In genomic region chrX:74426256-74426655, GRCm38 (mm10) we compare ENCODE assay signal across 19 mouse cellular contexts. TPM values are rescaled to one million over a fixed set of nuclear protein-coding genes. Genes with fewer than 3 reads are reported as not detected.
DNase-seq lines count a peak whose midpoint lies in the region; ATAC-seq and TF ChIP-seq lines count a peak whose summit lies in the region.
"Had no signal": no experiment of that assay in that cellular context is flagged by ENCODE, and none has a peak within 500 bp of the region (broad histone marks: within the 10 kb centered on the region; RNA-seq: fewer than 3 reads in every experiment).

No protein-coding gene starts in this region.

- peaks cover 8% of the 10 kb centered on the region; the same call in 1 of the 2 replicates for H3K36me3 ChIP-seq in liver, adult 2 months (ENCODE audit: control insufficient read depth, insufficient read depth, low read length)
- 0 out of 2 replicates have a peak, but pooled peaks cover 3% of the 10 kb centered on the region for H3K36me3 ChIP-seq in liver, embryonic 15.5 days (replicated peaks)
- H3K36me3 ChIP-seq in stomach, embryonic 16.5 days (ENCODE audit: control insufficient read depth, insufficient read depth, low read length), result no peaks in the 10 kb centered on the region
- H3K36me3 ChIP-seq in midbrain, embryonic 15.5 days (replicated peaks), result no peaks in the 10 kb centered on the region
- no peaks in the 10 kb centered on the region; the same call in 1 of the 2 replicates for H3K36me3 ChIP-seq in forebrain, embryonic 12.5 days (replicated peaks)
- H3K36me3 ChIP-seq: embryonic facial prominence, embryonic 12.5 days; neural tube, embryonic 13.5 days had no signal

- H3K4me3 ChIP-seq in liver, adult 2 months (ENCODE audit: insufficient read depth, low read depth, low read length), result peak overlapping the region; percentile 72
- H3K4me3 ChIP-seq in liver, embryonic 15.5 days (replicated peaks), result peak overlapping the region; percentile 68
- H3K4me3 ChIP-seq in stomach, embryonic 16.5 days (replicated peaks; ENCODE audit: low read length), result no peak overlapping the region
- no peak overlapping the region for H3K4me3 ChIP-seq in midbrain, embryonic 15.5 days
- no peak overlapping the region for H3K4me3 ChIP-seq in forebrain, embryonic 12.5 days (replicated peaks)
- H3K4me3 ChIP-seq: embryonic facial prominence, embryonic 12.5 days; forebrain, embryonic 13.5 days; heart, adult 2 months; neural tube, embryonic 13.5 days had no signal

- DNase-seq in liver, adult 2 months (ENCODE audit: extremely low read depth, low read depth, low spot score), result peak; percentile 56
- no peak for DNase-seq in liver
- peak; percentile 3 for DNase-seq in NIH3T3 (ENCODE audit: low read depth)
- DNase-seq: cerebellum, adult 11-12 months; heart, adult 2 months; kidney, adult 18-20 months; kidney, postnatal 14 days; lung, adult 18-20 months; thymus, adult 18-20 months had no signal

- peak overlapping the region; percentile 96 for H3K27ac ChIP-seq in liver, adult 2 months (replicated peaks; ENCODE audit: insufficient read depth, low read depth, low read length)
- peak overlapping the region; percentile 88 for H3K27ac ChIP-seq in liver, embryonic 15.5 days (replicated peaks)
- H3K27ac ChIP-seq in stomach, embryonic 16.5 days (ENCODE audit: low read length), result peak overlapping the region; percentile 83; the same call in 1 of the 2 replicates
- H3K27ac ChIP-seq in midbrain, embryonic 15.5 days, result no peak overlapping the region
- no peak overlapping the region for H3K27ac ChIP-seq in forebrain, embryonic 12.5 days
- H3K27ac ChIP-seq: embryonic facial prominence, embryonic 12.5 days; forebrain, embryonic 13.5 days; hindbrain, postnatal 0 days; neural tube, embryonic 13.5 days had no signal

- peak overlapping the region; percentile 75 for H3K9ac ChIP-seq in liver, adult 2 months (ENCODE audit: low read depth, low read length)
- peak overlapping the region; percentile 47 for H3K9ac ChIP-seq in liver, embryonic 15.5 days
- H3K9ac ChIP-seq in stomach, embryonic 16.5 days (ENCODE audit: low read length), result no peak overlapping the region
- H3K9ac ChIP-seq in midbrain, embryonic 15.5 days, result no peak overlapping the region
- H3K9ac ChIP-seq in forebrain, embryonic 12.5 days, result no peak overlapping the region
- H3K9ac ChIP-seq: embryonic facial prominence, embryonic 12.5 days; forebrain, embryonic 13.5 days; neural tube, embryonic 13.5 days had no signal

- H3K4me2 ChIP-seq in liver, embryonic 15.5 days, result peak overlapping the region; percentile 76
- H3K4me2 ChIP-seq in stomach, embryonic 16.5 days (ENCODE audit: low read depth, low read length), result no peak overlapping the region
- H3K4me2 ChIP-seq in midbrain, embryonic 15.5 days, result no peak overlapping the region
- H3K4me2 ChIP-seq in forebrain, embryonic 12.5 days, result no peak overlapping the region
- H3K4me2 ChIP-seq: embryonic facial prominence, embryonic 12.5 days; forebrain, embryonic 13.5 days; neural tube, embryonic 13.5 days had no signal

- TF ChIP-seq POLR2A in liver, adult 2 months (IDR thresholded peaks at IDR 0.05; ENCODE audit: extremely low read depth, insufficient read depth, low read length), result no peak

- no peaks in the 10 kb centered on the region for H3K27me3 ChIP-seq in liver, adult 2 months (ENCODE audit: control insufficient read depth, insufficient read depth, low read length)
- no peaks in the 10 kb centered on the region for H3K27me3 ChIP-seq in liver, embryonic 15.5 days
- no peaks in the 10 kb centered on the region for H3K27me3 ChIP-seq in stomach, embryonic 16.5 days (ENCODE audit: control insufficient read depth, insufficient read depth, low read length)
- H3K27me3 ChIP-seq in midbrain, embryonic 15.5 days (replicated peaks), result no peaks in the 10 kb centered on the region
- no peaks in the 10 kb centered on the region for H3K27me3 ChIP-seq in forebrain, embryonic 12.5 days
- H3K27me3 ChIP-seq: embryonic facial prominence, embryonic 12.5 days; forebrain, embryonic 13.5 days; neural tube, embryonic 13.5 days had no signal

- no peaks in the 10 kb centered on the region for H3K9me3 ChIP-seq in liver, embryonic 15.5 days (replicated peaks)
- H3K9me3 ChIP-seq in stomach, embryonic 16.5 days (replicated peaks; ENCODE audit: control insufficient read depth, low read length), result no peaks in the 10 kb centered on the region
- no peaks in the 10 kb centered on the region for H3K9me3 ChIP-seq in midbrain, embryonic 15.5 days
- no peaks in the 10 kb centered on the region for H3K9me3 ChIP-seq in forebrain, embryonic 12.5 days
- H3K9me3 ChIP-seq: embryonic facial prominence, embryonic 12.5 days; forebrain, embryonic 13.5 days; neural tube, embryonic 13.5 days had no signal

- H3K79me2 ChIP-seq in liver, adult 2 months (ENCODE audit: control insufficient read depth, insufficient read depth, low read length), result peaks cover 10% of the 10 kb centered on the region; the same call in 1 of the 2 replicates

- H3K4me1 ChIP-seq in liver, adult 2 months (ENCODE audit: control insufficient read depth, insufficient read depth, low read length), result peaks cover 14% of the 10 kb centered on the region
- peaks cover 56% of the 10 kb centered on the region for H3K4me1 ChIP-seq in liver, embryonic 15.5 days (replicated peaks)
- H3K4me1 ChIP-seq in stomach, embryonic 16.5 days (ENCODE audit: control insufficient read depth, insufficient read depth, low read length), result 0 out of 2 replicates have a peak, but pooled peaks cover 4% of the 10 kb centered on the region
- peaks cover 12% of the 10 kb centered on the region for H3K4me1 ChIP-seq in midbrain, embryonic 15.5 days
- H3K4me1 ChIP-seq in forebrain, embryonic 12.5 days, result peaks cover 4% of the 10 kb centered on the region; the same call in 1 of the 2 replicates
- H3K4me1 ChIP-seq: embryonic facial prominence, embryonic 12.5 days had no signal

- WGBS in liver, adult 2 months, result 6% methylated on average over 1 of the region's 1 CpGs
- WGBS in liver, embryonic 15.5 days (ENCODE audit: insufficient replicate concordance), result 20% methylated on average over 1 of the region's 1 CpGs
- 70% methylated on average over 1 of the region's 1 CpGs for WGBS in stomach, embryonic 16.5 days
- 83% methylated on average over 1 of the region's 1 CpGs for WGBS in midbrain, embryonic 15.5 days
- 70% methylated on average over 1 of the region's 1 CpGs for WGBS in forebrain, embryonic 12.5 days

- ATAC-seq in liver, embryonic 15.5 days (ENCODE audit: insufficient read depth), result no peak
- no peak for ATAC-seq in stomach, embryonic 16.5 days (ENCODE audit: insufficient read depth, low FRiP score)
- ATAC-seq in midbrain, embryonic 15.5 days (replicated peaks), result no peak
- no peak for ATAC-seq in forebrain, embryonic 12.5 days (ENCODE audit: low FRiP score)
- ATAC-seq: activated CD4-positive, CD25-positive, alpha-beta regulatory T cell, adult 4 months; forebrain, embryonic 13.5 days; hindbrain, postnatal 0 days; midbrain, embryonic 16.5 days had no signal

- TF ChIP-seq CTCF in liver, adult 2 months (IDR thresholded peaks at IDR 0.05; ENCODE audit: low read depth, low read length), result no peak

RNA-seq across cellular contexts. Expression of gene G6pdx, which starts 2.7 kb away (rescaled TPM):
- 3.2 and 4.0 TPM in 2 replicates for total RNA-seq in liver, adult 2 months (2014; rRNA removed)
- polyA plus RNA-seq in liver, adult 2 months (2012; rRNA removed), result 2.0 and 3.8 TPM in 2 replicates
- 46.1 and 48.9 TPM in 2 replicates for polyA plus RNA-seq in liver, embryonic 15.5 days (2015; fragmentation: Nextera tagmentation; extraction: Ambion mirVana)
- polyA plus RNA-seq in stomach, embryonic 16.5 days (2015; fragmentation: Nextera tagmentation; extraction: Ambion mirVana), result 84.5 and 109 TPM in 2 replicates
- polyA plus RNA-seq in midbrain, embryonic 15.5 days (2015; fragmentation: Nextera tagmentation; extraction: Ambion mirVana), result 56.6 and 57.4 TPM in 2 replicates
- 51.0 and 51.6 TPM in 2 replicates for polyA plus RNA-seq in forebrain, embryonic 12.5 days (2016; fragmentation: Nextera tagmentation; extraction: Ambion mirVana)

RNA-seq across cellular contexts. Expression of gene Ikbkg, which starts 33.2 kb away (rescaled TPM):
- 50.5 and 68.5 TPM in 2 replicates for total RNA-seq in liver, adult 2 months (2014; rRNA removed)
- polyA plus RNA-seq in liver, adult 2 months (2012; rRNA removed), result 24.3 and 32.8 TPM in 2 replicates
- polyA plus RNA-seq in liver, embryonic 15.5 days (2015; fragmentation: Nextera tagmentation; extraction: Ambion mirVana), result 21.5 and 26.2 TPM in 2 replicates
- 22.8 and 24.4 TPM in 2 replicates for polyA plus RNA-seq in stomach, embryonic 16.5 days (2015; fragmentation: Nextera tagmentation; extraction: Ambion mirVana)
- polyA plus RNA-seq in midbrain, embryonic 15.5 days (2015; fragmentation: Nextera tagmentation; extraction: Ambion mirVana), result 15.2 and 16.0 TPM in 2 replicates
- 23.7 and 26.1 TPM in 2 replicates for polyA plus RNA-seq in forebrain, embryonic 12.5 days (2016; fragmentation: Nextera tagmentation; extraction: Ambion mirVana)

RNA-seq across cellular contexts. Expression of gene Fam3a, which starts 33.2 kb away (rescaled TPM):
- 5.8 and 8.1 TPM in 2 replicates for total RNA-seq in liver, adult 2 months (2014; rRNA removed)
- 22.7 and 24.1 TPM in 2 replicates for polyA plus RNA-seq in liver, adult 2 months (2012; rRNA removed)
- 11.0 and 12.0 TPM in 2 replicates for polyA plus RNA-seq in liver, embryonic 15.5 days (2015; fragmentation: Nextera tagmentation; extraction: Ambion mirVana)
- polyA plus RNA-seq in stomach, embryonic 16.5 days (2015; fragmentation: Nextera tagmentation; extraction: Ambion mirVana), result 36.2 and 40.4 TPM in 2 replicates
- polyA plus RNA-seq in midbrain, embryonic 15.5 days (2015; fragmentation: Nextera tagmentation; extraction: Ambion mirVana), result 36.2 and 38.3 TPM in 2 replicates
- 29.1 and 34.0 TPM in 2 replicates for polyA plus RNA-seq in forebrain, embryonic 12.5 days (2016; fragmentation: Nextera tagmentation; extraction: Ambion mirVana)

RNA-seq across cellular contexts. Expression of gene Slc10a3, which starts 53.1 kb away (rescaled TPM):
- total RNA-seq in liver, adult 2 months (2014; rRNA removed), result 2.8 and 3.2 TPM in 2 replicates
- polyA plus RNA-seq in liver, adult 2 months (2012; rRNA removed), result 6.3 and 8.4 TPM in 2 replicates
- polyA plus RNA-seq in liver, embryonic 15.5 days (2015; fragmentation: Nextera tagmentation; extraction: Ambion mirVana), result 6.1 and 6.5 TPM in 2 replicates
- 18.6 and 21.4 TPM in 2 replicates for polyA plus RNA-seq in stomach, embryonic 16.5 days (2015; fragmentation: Nextera tagmentation; extraction: Ambion mirVana)
- 9.9 and 10.5 TPM in 2 replicates for polyA plus RNA-seq in midbrain, embryonic 15.5 days (2015; fragmentation: Nextera tagmentation; extraction: Ambion mirVana)
- 8.3 and 8.8 TPM in 2 replicates for polyA plus RNA-seq in forebrain, embryonic 12.5 days (2016; fragmentation: Nextera tagmentation; extraction: Ambion mirVana)

RNA-seq across cellular contexts. Expression of gene Ubl4a, which starts 53.2 kb away (rescaled TPM):
- 14.0 and 17.0 TPM in 2 replicates for total RNA-seq in liver, adult 2 months (2014; rRNA removed)
- polyA plus RNA-seq in liver, adult 2 months (2012; rRNA removed), result 29.2 and 33.6 TPM in 2 replicates
- 37.3 and 38.8 TPM in 2 replicates for polyA plus RNA-seq in liver, embryonic 15.5 days (2015; fragmentation: Nextera tagmentation; extraction: Ambion mirVana)
- polyA plus RNA-seq in stomach, embryonic 16.5 days (2015; fragmentation: Nextera tagmentation; extraction: Ambion mirVana), result 67.0 and 72.8 TPM in 2 replicates
- polyA plus RNA-seq in midbrain, embryonic 15.5 days (2015; fragmentation: Nextera tagmentation; extraction: Ambion mirVana), result 67.1 and 71.1 TPM in 2 replicates
- 68.2 and 68.5 TPM in 2 replicates for polyA plus RNA-seq in forebrain, embryonic 12.5 days (2016; fragmentation: Nextera tagmentation; extraction: Ambion mirVana)

Comparison
In these comparisons a context has a peak if more than half of its experiments do, and no peak if none do; other contexts are left out.
1. H3K27ac ChIP-seq: peak in liver, adult 2 months (single experiment), liver, embryonic 15.5 days (single experiment) and stomach, embryonic 16.5 days (single experiment); none in midbrain, embryonic 15.5 days (single experiment) and forebrain, embryonic 12.5 days (single experiment).
2. H3K4me3 ChIP-seq: peak in liver, adult 2 months (single experiment) and liver, embryonic 15.5 days (single experiment); none in stomach, embryonic 16.5 days (single experiment), midbrain, embryonic 15.5 days (single experiment) and forebrain, embryonic 12.5 days (single experiment).
3. H3K9ac ChIP-seq: peak in liver, adult 2 months (single experiment) and liver, embryonic 15.5 days (single experiment); none in stomach, embryonic 16.5 days (single experiment), midbrain, embryonic 15.5 days (single experiment) and forebrain, embryonic 12.5 days (single experiment).